Mouse (Mus musculus) kidney, adult 2 months (tissue): ENCODE measurements around the gene Rilp. TPM values are rescaled to one million over a fixed set of nuclear protein-coding genes. Genes with fewer than 3 reads are reported as not detected.

Experiments used
- DNase-seq: peaks from one replicate; pipeline ENCODE4 v3.0.0; 2021
- H3K27ac ChIP-seq: fragments of 200-500 bp; 2 replicates; pipeline ENCODE4 v1.5.1; 2012; ENCODE audit warnings: low read depth, low read length, control low read depth, inconsistent platforms; ENCODE audit not compliant: insufficient read depth
- H3K27me3 ChIP-seq: fragments of 200-500 bp; replicated peaks from 2 replicates; pipeline ENCODE4 v1.6.1; 2012; ENCODE audit warnings: mild to moderate bottlenecking, moderate library complexity, low read length, inconsistent platforms; ENCODE audit not compliant: control insufficient read depth, insufficient read depth
- H3K36me3 ChIP-seq: fragments of 200-500 bp; 2 replicates; pipeline ENCODE4 v1.6.1; 2012; ENCODE audit warnings: mild to moderate bottlenecking, moderate library complexity, low read length, inconsistent platforms; ENCODE audit not compliant: control insufficient read depth, insufficient read depth
- H3K4me1 ChIP-seq: fragments of 200-500 bp; 2 replicates; pipeline ENCODE4 v1.6.1; 2011; ENCODE audit warnings: low read length; ENCODE audit not compliant: control insufficient read depth, insufficient read depth
- H3K4me3 ChIP-seq: fragments of 200-500 bp; 2 replicates; pipeline ENCODE4 v1.5.1; 2011; ENCODE audit warnings: mild to moderate bottlenecking, low read depth, low read length, control low read depth; ENCODE audit not compliant: insufficient read depth
- CTCF ChIP-seq: fragments of 200-500 bp; conservative IDR thresholded peaks from 2 replicates; pipeline ENCODE4 v1.5.1; 2011; ENCODE audit warnings: low read depth, mild to moderate bottlenecking, control low read depth, low read length, moderate library complexity, mixed read lengths; ENCODE audit not compliant: insufficient read depth, insufficient read length
- POLR2A ChIP-seq: fragments of 200-500 bp; IDR thresholded peaks from one replicate; pipeline ENCODE4 v1.6.1; 2011; ENCODE audit warnings: low read depth, low read length, control low read depth
- WGBS: fragments of 180-500 bp; shearing (Covaris S2); methylation state at CpG from one replicate; pipeline ENCODE4 v1.1.7; 2018; 5-methylcytosine and 5-hydroxymethylcytosine counted together
- polyA plus RNA-seq: library from polyadenylated mRNA; depleted of rRNA; stranded (reverse); fragments of >200 nt; gene quantifications from 2 replicates; pipeline ENCODE4 v1.2.3, GENCODE M21; 2012; rRNA removed

The Rilp gene
- polyA plus RNA-seq = 19.3 and 19.8 TPM in 2 replicates

DNA sequence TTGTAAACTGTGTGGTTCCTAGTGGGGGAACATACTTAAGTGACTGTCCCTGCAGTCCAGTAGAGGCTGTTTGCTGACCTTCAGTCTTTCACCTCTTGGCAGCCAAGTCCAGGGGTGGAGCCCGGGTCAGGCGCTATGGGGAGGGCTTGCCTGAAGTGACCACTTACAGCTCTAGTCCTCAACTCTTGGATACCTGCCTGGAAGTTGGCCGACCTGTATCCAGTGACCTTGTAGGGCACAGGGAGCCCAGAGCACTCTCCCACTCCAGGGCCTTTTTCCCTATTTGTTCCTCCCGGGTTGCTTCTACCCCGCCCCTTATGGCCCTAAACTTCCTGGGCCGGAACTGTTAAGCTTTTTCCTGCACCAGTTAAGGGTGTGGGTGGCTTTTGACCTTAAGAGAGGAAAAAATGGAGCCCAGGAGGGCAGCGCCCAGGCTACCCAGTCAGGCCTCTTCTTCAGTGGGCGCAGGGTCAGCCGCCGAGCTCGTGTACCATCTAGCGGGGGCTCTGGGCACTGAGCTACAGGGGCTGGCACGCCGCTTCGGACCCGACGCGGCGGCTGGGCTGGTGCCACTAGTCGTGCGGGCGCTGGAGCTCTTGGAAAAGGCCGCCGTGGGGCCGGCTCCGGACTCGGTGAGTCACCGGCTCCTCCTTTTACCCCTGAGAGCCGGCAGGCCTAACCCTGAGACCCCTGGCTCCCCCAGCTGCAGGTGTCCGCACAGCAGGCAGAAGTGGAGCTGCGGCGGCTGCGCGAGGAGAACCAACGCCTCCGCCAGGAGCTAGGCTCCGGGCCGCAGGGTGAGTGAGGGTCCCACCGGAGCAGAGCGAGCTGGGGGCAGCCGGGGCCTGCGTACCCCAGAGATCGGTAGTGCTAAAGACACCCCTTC is at the start of gene Rilp:
Gene Rilp, plus strand, starts transcription at position 354 of the 886 bp plus-strand sequence.
- Histone ChIP-seq H3K27me3 (no peaks in the 10 kb centered on the region), H3K4me1 (peaks cover 11% of the 10 kb centered on the region), H3K36me3 (peaks cover 3% of the 10 kb centered on the region), H3K27ac (peak within 1 kb of the TSS; percentile 97), H3K4me3 (peak within 1 kb of the TSS; percentile 81)
- no peak for TF ChIP-seq CTCF
- TF ChIP-seq POLR2A = no peak
- DNase-seq = peak; percentile 99
- WGBS = 1% methylated on average over 43 of the region's 43 CpGs

DNA sequence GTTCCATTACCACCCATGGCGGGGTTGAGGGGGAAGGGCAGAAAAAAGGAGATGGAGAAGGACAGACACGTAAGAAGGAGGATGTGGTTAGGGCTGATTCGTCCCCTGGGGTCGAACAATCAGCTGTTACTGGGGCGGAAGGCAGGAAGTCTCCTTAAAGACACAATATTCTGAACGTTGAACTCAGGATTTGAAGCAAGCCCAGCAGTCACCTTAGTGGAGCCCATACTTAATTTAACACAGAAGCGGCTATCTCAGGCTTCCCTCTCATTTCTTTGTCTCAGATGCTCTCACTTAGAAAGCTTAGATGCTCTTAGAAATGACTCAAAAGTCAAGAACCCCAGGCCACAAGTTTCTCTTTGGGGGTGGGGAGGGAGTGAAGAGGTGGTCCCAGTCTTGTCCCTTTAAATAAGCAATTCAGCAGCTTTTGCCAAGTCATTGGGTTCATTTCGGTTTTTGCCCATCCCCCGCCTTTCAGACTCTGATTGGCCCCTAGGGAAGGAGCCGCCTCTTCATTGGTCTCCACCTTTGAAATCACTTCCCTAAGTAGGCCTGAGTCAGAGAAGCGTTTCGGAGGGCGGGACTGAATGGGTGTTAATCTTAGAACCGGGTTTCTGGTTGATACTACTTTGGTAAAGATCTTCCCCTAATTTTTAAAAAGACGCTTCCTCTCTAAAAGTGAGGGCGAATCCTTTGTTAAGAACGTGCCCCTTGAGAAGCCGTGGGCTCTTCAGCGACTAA is 49.6 kb upstream of the Rilp start:
- peaks cover 6% of the 10 kb centered on the region for H3K36me3 ChIP-seq
- H3K4me3 ChIP-seq = peak overlapping the region; percentile 49
- WGBS = 6% methylated on average over 19 of the region's 19 CpGs
- peak overlapping the region; percentile 95 for H3K27ac ChIP-seq
- peak; percentile 98 for DNase-seq
- TF ChIP-seq CTCF = no peak
- no peak for TF ChIP-seq POLR2A
- peaks cover 34% of the 10 kb centered on the region for H3K4me1 ChIP-seq
- no peaks in the 10 kb centered on the region for H3K27me3 ChIP-seq

DNA sequence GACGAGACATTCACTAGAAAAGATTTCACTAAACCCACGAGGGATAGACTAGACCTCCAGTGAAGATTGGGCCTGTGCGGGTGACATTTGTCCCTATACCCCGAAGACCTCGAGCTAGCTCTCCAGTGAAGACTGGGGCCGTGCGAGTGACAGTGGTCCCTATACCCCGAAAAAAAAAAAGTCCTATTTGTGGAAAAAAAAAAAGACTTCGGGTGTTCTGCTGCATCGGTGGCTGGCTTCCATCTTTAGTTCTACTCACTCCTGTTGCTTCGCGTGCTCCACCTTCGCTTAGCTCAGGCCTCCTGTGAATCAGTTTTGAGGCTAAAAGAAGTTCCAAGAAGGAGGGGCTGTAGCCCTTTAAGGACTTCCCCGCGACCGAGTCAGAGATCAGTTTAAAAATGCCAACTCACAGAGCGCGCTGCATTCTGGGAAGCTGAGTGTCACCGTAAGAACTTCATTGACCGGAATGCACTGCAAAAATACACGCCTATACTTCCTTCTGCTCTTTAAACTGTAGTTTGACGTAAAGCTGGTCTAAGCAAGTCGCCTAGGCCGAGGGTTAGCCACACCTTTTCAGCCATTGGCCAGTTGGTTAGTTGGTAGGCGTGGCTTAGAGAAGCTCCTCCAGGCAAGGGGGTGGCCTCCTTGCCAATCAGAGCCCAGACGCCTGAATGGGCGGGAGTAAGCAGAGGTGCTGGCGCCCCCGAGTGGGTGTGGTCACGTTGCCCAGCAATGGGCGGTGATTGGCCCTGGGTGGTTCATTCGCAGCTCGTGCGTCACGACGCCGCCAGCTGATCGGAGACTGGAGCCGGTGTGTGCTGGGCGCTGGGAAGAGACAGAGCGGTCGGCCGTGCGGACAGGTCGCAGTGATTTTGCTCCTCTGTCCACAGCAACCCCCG is 48.8 kb upstream of the Rilp start, which contains the start of gene Tlcd2:
Gene Tlcd2, plus strand, starts transcription at position 872 of the 899 bp plus-strand sequence.
- TF ChIP-seq POLR2A = peak; percentile 99
- no peak for TF ChIP-seq CTCF
- H3K27me3 ChIP-seq = no peaks in the 10 kb centered on the region
- DNase-seq = peak; percentile 100
- H3K36me3 ChIP-seq = peaks cover 13% of the 10 kb centered on the region
- peaks cover 33% of the 10 kb centered on the region for H3K4me1 ChIP-seq
- peak within 1 kb of the TSS; percentile 85 for H3K4me3 ChIP-seq
- WGBS = under 1% methylated on average over 46 of the region's 46 CpGs
- H3K27ac ChIP-seq = peak within 1 kb of the TSS; percentile 99

DNA sequence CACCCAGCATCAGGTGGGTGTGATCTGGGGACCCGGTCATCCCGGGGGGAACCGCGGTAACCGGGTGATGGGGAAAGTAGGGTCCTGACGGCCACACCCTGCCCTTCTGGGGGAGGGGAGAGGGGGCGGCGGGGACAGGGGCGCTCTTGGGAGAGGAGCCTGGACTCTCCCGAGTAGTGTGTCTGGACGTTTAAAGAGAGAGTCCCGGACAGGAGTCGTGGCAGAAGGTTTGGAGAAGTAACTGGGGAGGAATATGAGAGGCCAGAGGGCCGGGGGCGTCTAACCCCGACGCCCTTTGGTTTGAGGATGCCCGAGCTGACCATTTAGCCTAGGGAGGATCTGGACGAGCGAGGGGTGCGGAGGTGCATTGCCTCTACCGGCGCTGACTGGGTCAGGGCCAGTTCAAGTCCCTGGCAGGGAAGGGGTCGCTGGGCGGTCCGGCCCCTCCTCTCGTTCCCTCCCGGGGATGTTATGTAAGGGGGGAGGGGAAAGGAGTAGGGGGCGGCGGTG is 48.1 kb upstream of the Rilp start:
- H3K27me3 ChIP-seq = no peaks in the 10 kb centered on the region
- peaks cover 33% of the 10 kb centered on the region for H3K4me1 ChIP-seq
- H3K27ac ChIP-seq = peak overlapping the region; percentile 99
- 1% methylated on average over 30 of the region's 30 CpGs for WGBS
- TF ChIP-seq CTCF = no peak
- TF ChIP-seq POLR2A = no peak
- H3K36me3 ChIP-seq = peaks cover 15% of the 10 kb centered on the region
- peak overlapping the region; percentile 85 for H3K4me3 ChIP-seq
- DNase-seq = no peak

DNA sequence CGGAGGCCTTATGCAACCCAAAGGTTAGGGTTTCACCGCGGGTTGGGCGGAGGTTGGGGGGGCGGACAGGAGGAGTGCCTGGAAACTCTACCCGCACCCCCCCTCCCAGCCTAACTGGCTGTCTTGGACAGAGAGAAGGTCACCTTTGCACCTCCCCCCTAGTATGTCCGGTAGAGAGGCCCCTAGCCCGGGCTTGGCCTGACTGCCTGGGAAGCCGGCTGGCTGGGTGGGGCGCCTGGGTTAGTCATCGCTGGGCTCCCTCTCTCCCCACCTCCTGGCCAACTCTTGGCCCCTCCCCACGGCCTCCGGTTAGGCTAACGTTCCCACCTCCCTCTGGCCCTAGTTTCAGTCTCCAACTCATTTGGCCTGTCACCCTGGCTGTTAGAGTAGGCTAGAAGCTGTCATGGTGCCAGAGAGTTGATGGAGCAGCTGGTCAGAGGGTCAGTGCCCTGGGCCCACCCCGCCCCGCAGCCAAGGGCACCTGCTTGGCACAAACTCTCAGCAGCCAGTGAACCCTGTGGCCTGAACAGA is 47.6 kb upstream of the Rilp start:
- peaks cover 16% of the 10 kb centered on the region for H3K36me3 ChIP-seq
- peak overlapping the region; percentile 85 for H3K4me3 ChIP-seq
- DNase-seq = peak; percentile 98
- TF ChIP-seq CTCF (no peak), POLR2A (peak; percentile 41)
- H3K27me3 ChIP-seq = no peaks in the 10 kb centered on the region
- peak overlapping the region; percentile 99 for H3K27ac ChIP-seq
- WGBS = 2% methylated on average over 16 of the region's 16 CpGs
- H3K4me1 ChIP-seq = peaks cover 33% of the 10 kb centered on the region

DNA sequence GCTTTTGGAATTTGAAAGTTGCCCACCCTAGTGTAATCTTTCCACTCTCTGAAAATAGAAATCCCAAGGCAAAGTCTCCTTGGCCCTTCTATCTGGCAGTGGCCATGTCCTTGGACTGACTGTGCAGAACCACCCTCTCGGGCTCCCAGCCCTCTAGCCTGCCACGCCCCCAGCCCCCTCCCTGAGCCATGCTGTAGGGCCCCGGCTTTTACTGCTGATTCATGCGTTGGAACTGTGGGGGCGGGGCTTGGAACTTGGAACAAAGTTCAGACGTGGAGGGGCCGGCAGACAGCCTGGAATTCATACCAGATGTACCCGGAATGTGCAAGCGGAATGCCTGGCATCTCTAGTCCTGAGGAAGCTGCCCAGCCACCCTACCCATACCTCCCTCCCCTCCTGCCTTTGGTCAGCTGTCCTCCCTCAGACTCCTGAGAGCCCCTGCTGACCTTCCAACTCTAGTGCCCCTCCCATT is 47.0 kb upstream of the Rilp start:
- Histone ChIP-seq H3K27me3 (no peaks in the 10 kb centered on the region), H3K27ac (peak overlapping the region; percentile 99), H3K4me3 (peak overlapping the region; percentile 85), H3K4me1 (peaks cover 37% of the 10 kb centered on the region), H3K36me3 (peaks cover 16% of the 10 kb centered on the region)
- peak; percentile 98 for DNase-seq
- 3% methylated on average over 9 of the region's 9 CpGs for whole genome bisulfite sequencing
- TF ChIP-seq POLR2A (no peak), CTCF (no peak)
